Mouse (Mus musculus): Measurements from ENCODE around the gene Msi2.

DNA sequence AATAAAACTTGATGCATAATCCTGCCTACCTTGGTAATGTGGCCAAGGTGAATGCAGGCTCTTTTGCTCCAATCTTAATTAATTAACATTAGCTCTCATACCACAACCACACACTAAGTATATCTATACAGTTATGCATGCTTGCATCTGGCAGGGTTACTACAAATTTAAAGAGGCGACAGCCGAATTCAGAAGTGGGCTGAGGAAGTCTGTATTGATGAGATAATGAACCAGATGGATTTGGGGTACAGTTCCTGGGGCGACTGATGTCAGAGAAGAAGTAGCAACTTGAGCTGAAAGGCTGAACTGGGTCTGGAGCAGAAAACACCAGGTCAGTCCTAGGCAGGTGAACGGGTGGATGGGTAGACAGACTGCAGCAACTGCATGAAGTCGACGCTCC lies 412.6 kb downstream of the Msi2 start:
- no peak for TF ChIP-seq CTCF (IDR thresholded peaks at IDR 0.05; ENCODE audit: low read depth, low read length)
- no peak for TF ChIP-seq TAL1 (conservative IDR thresholded peaks at IDR 0.05; ENCODE audit: low read depth, low read length)
